Mouse (Mus musculus) CD4-positive, CD25-positive, alpha-beta regulatory T cell, adult 4 months (primary cell): Measurements from ENCODE around the gene Gm5475. TPM values are rescaled to one million over a fixed set of nuclear protein-coding genes. Genes with fewer than 3 reads are reported as not detected.

Experiments
- ATAC-seq: one replicate; pipeline ENCODE4 v1.8.0; 2017
- polyA plus RNA-seq, 2 experiments: library from polyadenylated mRNA; unstranded; fragments of 100-300 nt; shearing (Covaris generic); gene quantifications; one replicate each; pipeline ENCODE4 v1.2.1; 2017

The Gm5475 gene
- polyA plus RNA-seq, 2 experiments from 2014 or later = not detected

GRCm38 (mm10) chr15:100451245-100451644 lies 29.3 kb downstream of the Gm5475 start:
- ATAC-seq = no peak

GRCm38 (mm10) chr15:100452486-100452885 lies 30.5 kb downstream of the Gm5475 start:
- ATAC-seq = no peak

GRCm38 (mm10) chr15:100456356-100456991 lies 34.5 kb downstream of the Gm5475 start:
- ATAC-seq = no peak

GRCm38 (mm10) chr15:100457340-100457739 lies 35.4 kb downstream of the Gm5475 start:
- peak; percentile 82 for ATAC-seq

- ATAC-seq = peak; percentile 40
Observed at GRCm38 (mm10) chr15:100458055-100458454, 36.1 kb downstream of the Gm5475 start.

- ATAC-seq = peak; percentile 73
Observed at GRCm38 (mm10) chr15:100460942-100461341, 39.0 kb downstream of the Gm5475 start.

GRCm38 (mm10) chr15:100461646-100462045 lies 39.7 kb downstream of the Gm5475 start:
- no peak for ATAC-seq

- no peak for ATAC-seq
Observed at GRCm38 (mm10) chr15:100462086-100462485, 40.1 kb downstream of the Gm5475 start.

GRCm38 (mm10) chr15:100463712-100464111 lies 41.8 kb downstream of the Gm5475 start:
- no peak for ATAC-seq

GRCm38 (mm10) chr15:100465432-100465831 lies 43.5 kb downstream of the Gm5475 start:
- ATAC-seq = no peak

- ATAC-seq = no peak
Observed at GRCm38 (mm10) chr15:100467738-100468137, 45.8 kb downstream of the Gm5475 start.

GRCm38 (mm10) chr15:100468295-100469188 lies 46.6 kb downstream of the Gm5475 start, which contains the start of gene Letmd1:
Gene Letmd1 (plus strand): TSS chr15:100469023.
- peak; percentile 92 for ATAC-seq

GRCm38 (mm10) chr15:100469189-100469545 lies 47.2 kb downstream of the Gm5475 start:
- ATAC-seq = no peak

- ATAC-seq = no peak
Observed at GRCm38 (mm10) chr15:100470037-100470436, 48.1 kb downstream of the Gm5475 start.

GRCm38 (mm10) chr15:100473926-100474503 lies 52.1 kb downstream of the Gm5475 start:
- ATAC-seq = no peak

Other genes starting within 250 kb of the Gm5475 start
- 10 to 100 TPM; 23.6 to 32.4 TPM for gene Atf1, start 194.3 kb upstream of the Gm5475 start, polyA plus RNA-seq
- not detected for gene Tmprss12, start 141.3 kb upstream of the Gm5475 start, polyA plus RNA-seq
- 10 to 100 TPM in 1 of 2 experiments, 1 to 10 TPM in 1; 4.2 to 10.2 TPM for gene Mettl7a1, start 118.0 kb upstream of the Gm5475 start, polyA plus RNA-seq
- gene Mettl7a3, start 87.2 kb upstream of the Gm5475 start, polyA plus RNA-seq = under 1 TPM in 1 of 2 experiments, not detected in 1; 0.31 TPM
- gene Methig1, start 69.0 kb upstream of the Gm5475 start, polyA plus RNA-seq = not detected
- not detected for gene Mettl7a2, start 68.9 kb upstream of the Gm5475 start, polyA plus RNA-seq
- not detected for gene Higd1c, start 57.6 kb upstream of the Gm5475 start, polyA plus RNA-seq
- gene Slc11a2, start 2.9 kb downstream of the Gm5475 start, polyA plus RNA-seq = 10 to 100 TPM; 31.4 to 39.1 TPM
- gene Letmd1, start 46.9 kb downstream of the Gm5475 start, polyA plus RNA-seq = 10 to 100 TPM; 52.3 to 82.7 TPM
- 1 to 10 TPM; 1.8 to 2.5 TPM for gene Csrnp2, start 73.3 kb downstream of the Gm5475 start, polyA plus RNA-seq
- 1 to 10 TPM; 6.0 to 6.8 TPM for gene Tfcp2, start 129.9 kb downstream of the Gm5475 start, polyA plus RNA-seq
- gene Pou6f1, start 177.8 kb downstream of the Gm5475 start, polyA plus RNA-seq = 10 to 100 TPM; 13.3 to 17.4 TPM
- 100 to 1,000 TPM; 682 to 766 TPM for gene Dazap2, start 193.2 kb downstream of the Gm5475 start, polyA plus RNA-seq
- gene Smagp, start 214.8 kb downstream of the Gm5475 start, polyA plus RNA-seq = not detected
- gene Bin2, start 247.4 kb downstream of the Gm5475 start, polyA plus RNA-seq = 100 to 1,000 TPM; 283 to 390 TPM